Mouse (Mus musculus) heart, embryonic 11.5 days (tissue): ENCODE results near the gene Nin. TPM values are rescaled to one million over a fixed set of nuclear protein-coding genes. Genes with fewer than 3 reads are reported as not detected.

Experiments
- ATAC-seq: fragments of 200-750 bp; cut with Nextera tagmentation; replicated peaks from 2 replicates; pipeline ENCODE4 v1.8.0; 2017; ENCODE audit warnings: moderate library complexity; ENCODE audit not compliant: insufficient number of reproducible peaks, low FRiP score, low TSS enrichment
- H3K27ac ChIP-seq: fragments of 300-500 bp; sonication (generic); 2 replicates; pipeline ENCODE4 v1.5.1; 2014; ENCODE audit warnings: mild to moderate bottlenecking, low read depth, low read length
- H3K27me3 ChIP-seq: fragments of 300-500 bp; sonication (generic); 2 replicates; pipeline ENCODE4 v1.6.1; 2014; ENCODE audit warnings: mild to moderate bottlenecking, low read length, mixed read lengths; ENCODE audit not compliant: control insufficient read depth, insufficient read depth
- H3K36me3 ChIP-seq: fragments of 300-500 bp; sonication (generic); 2 replicates; pipeline ENCODE4 v1.6.1; 2014; ENCODE audit warnings: mild to moderate bottlenecking, low read length, moderate library complexity, mixed read lengths; ENCODE audit not compliant: control insufficient read depth, insufficient read depth
- H3K4me1 ChIP-seq: fragments of 300-500 bp; sonication (generic); 2 replicates; pipeline ENCODE4 v1.6.1; 2014; ENCODE audit warnings: low read length; ENCODE audit not compliant: control insufficient read depth, insufficient read depth
- H3K4me2 ChIP-seq: fragments of 300-500 bp; sonication (generic); 2 replicates; pipeline ENCODE4 v1.6.1; 2014; ENCODE audit warnings: mild to moderate bottlenecking, moderate library complexity
- H3K4me3 ChIP-seq: fragments of 300-500 bp; sonication (generic); 2 replicates; pipeline ENCODE4 v1.5.1; 2014; ENCODE audit warnings: low read depth, low read length
- H3K9ac ChIP-seq: fragments of 300-500 bp; sonication (generic); 2 replicates; pipeline ENCODE4 v1.6.1; 2014; ENCODE audit warnings: mild to moderate bottlenecking, low read depth, low read length, moderate library complexity
- H3K9me3 ChIP-seq: fragments of 300-500 bp; sonication (generic); replicated peaks from 2 replicates; pipeline ENCODE4 v1.6.1; 2016; ENCODE audit warnings: low read length; ENCODE audit not compliant: control insufficient read depth
- WGBS: fragments of 180-500 bp; shearing (Covaris S2); extraction: QIAGEN DNeasy Blood & Tissue Kit; methylation state at CpG from one replicate; pipeline ENCODE4 v1.1.7; 2014; ENCODE audit not compliant: insufficient replicate concordance; 5-methylcytosine and 5-hydroxymethylcytosine counted together
- polyA plus RNA-seq: library from polyadenylated mRNA; unstranded; fragments of >200 nt; fragmentation: Nextera tagmentation; extraction: Ambion mirVana; gene quantifications from 2 replicates; pipeline ENCODE4 v1.2.1, GENCODE M21; 2014

Nin gene
- polyA plus RNA-seq: 7.8 and 9.1 TPM in 2 replicates

- Histone ChIP-seq H3K27me3 (no peaks in the 10 kb centered on the region; the same call in 1 of the 2 replicates), H3K9me3 (no peaks in the 10 kb centered on the region), H3K36me3 (no peaks in the 10 kb centered on the region), H3K27ac (no peak within 1 kb of the TSS), H3K9ac (no peak within 1 kb of the TSS), H3K4me1 (peaks cover 9% of the 10 kb centered on the region; the same call in 1 of the 2 replicates), H3K4me3 (no peak within 1 kb of the TSS; the same call in 1 of the 2 replicates), H3K4me2 (no peak within 1 kb of the TSS)
- no peak for ATAC-seq
- WGBS: 62% methylated on average over 11 of the region's 11 CpGs
These were observed at the start of gene Nin for GRCm38 (mm10) chr12:70113351-70113750. TSS of gene Nin (minus strand) at chr12:70113717.

GRCm38 (mm10) chr12:70161057-70161456 lies 47.5 kb upstream of the Nin start:
- ATAC-seq: no peak
- H3K4me1 ChIP-seq: no peaks in the 10 kb centered on the region

GRCm38 (mm10) chr12:70157292-70158066 lies 44.0 kb upstream of the Nin start:
- no peaks in the 10 kb centered on the region for H3K27me3 ChIP-seq
- H3K4me3 ChIP-seq: no peak overlapping the region
- no peak overlapping the region for H3K27ac ChIP-seq
- H3K36me3 ChIP-seq: no peaks in the 10 kb centered on the region
- no peak overlapping the region for H3K9ac ChIP-seq
- H3K4me1 ChIP-seq: no peaks in the 10 kb centered on the region
- 55% methylated on average over 5 of the region's 5 CpGs for WGBS
- no peak for ATAC-seq
- no peak overlapping the region for H3K4me2 ChIP-seq
- no peaks in the 10 kb centered on the region for H3K9me3 ChIP-seq

More at GRCm38 (mm10) chr12:70161057-70161456, 47.5 kb upstream of the Nin start:
- Histone ChIP-seq H3K27me3 (no peaks in the 10 kb centered on the region), H3K9me3 (no peaks in the 10 kb centered on the region), H3K4me3 (no peak overlapping the region), H3K9ac (no peak overlapping the region), H3K27ac (no peak overlapping the region), H3K4me2 (no peak overlapping the region), H3K36me3 (no peaks in the 10 kb centered on the region)
- 75% methylated on average over 5 of the region's 5 CpGs for WGBS

- no peak for ATAC-seq
- Histone ChIP-seq H3K4me2 (no peak overlapping the region), H3K27me3 (no peaks in the 10 kb centered on the region), H3K4me1 (no peaks in the 10 kb centered on the region), H3K4me3 (no peak overlapping the region), H3K36me3 (no peaks in the 10 kb centered on the region), H3K9me3 (no peaks in the 10 kb centered on the region), H3K27ac (no peak overlapping the region), H3K9ac (no peak overlapping the region)
- WGBS: 66% methylated on average over 6 of the region's 6 CpGs
These were observed 42.7 kb upstream of the Nin start for GRCm38 (mm10) chr12:70156222-70156621.

GRCm38 (mm10) chr12:70153842-70154241 lies 40.3 kb upstream of the Nin start, which contains the start of gene Abhd12b:
TSS of gene Abhd12b (plus strand) at chr12:70154142.
- Histone ChIP-seq H3K36me3 (no peaks in the 10 kb centered on the region), H3K9ac (no peak within 1 kb of the TSS), H3K4me1 (no peaks in the 10 kb centered on the region; the same call in 1 of the 2 replicates), H3K27me3 (no peaks in the 10 kb centered on the region), H3K27ac (no peak within 1 kb of the TSS), H3K9me3 (no peaks in the 10 kb centered on the region), H3K4me2 (no peak within 1 kb of the TSS), H3K4me3 (no peak within 1 kb of the TSS)
- ATAC-seq: no peak
- WGBS: 41% methylated on average over 3 of the region's 3 CpGs

- H3K36me3 ChIP-seq: no peaks in the 10 kb centered on the region
- no peak for ATAC-seq
- WGBS: 9% methylated on average over 11 of the region's 11 CpGs
- H3K9ac ChIP-seq: 0 out of 2 replicates have a peak overlapping the region, but pooled peaks have one; percentile 5
- peak overlapping the region; percentile 67 for H3K4me2 ChIP-seq
- peaks cover 7% of the 10 kb centered on the region; the same call in 1 of the 2 replicates for H3K4me1 ChIP-seq
- no peaks in the 10 kb centered on the region for H3K27me3 ChIP-seq
- no peak overlapping the region for H3K27ac ChIP-seq
- peak overlapping the region; percentile 38 for H3K4me3 ChIP-seq
- no peaks in the 10 kb centered on the region for H3K9me3 ChIP-seq
These were observed 35.2 kb upstream of the Nin start for GRCm38 (mm10) chr12:70148631-70149265.

- H3K36me3 ChIP-seq: no peaks in the 10 kb centered on the region
- peak overlapping the region; percentile 38 for H3K4me3 ChIP-seq
- peaks cover 7% of the 10 kb centered on the region; the same call in 1 of the 2 replicates for H3K4me1 ChIP-seq
- no peak overlapping the region for H3K27ac ChIP-seq
- H3K4me2 ChIP-seq: peak overlapping the region; percentile 67
- H3K9me3 ChIP-seq: no peaks in the 10 kb centered on the region
- H3K9ac ChIP-seq: peak overlapping the region; percentile 61
- H3K27me3 ChIP-seq: no peaks in the 10 kb centered on the region
- no peak for ATAC-seq
- 6% methylated on average over 13 of the region's 13 CpGs for WGBS
These were observed 34.6 kb upstream of the Nin start for GRCm38 (mm10) chr12:70147986-70148630.

GRCm38 (mm10) chr12:70145586-70145985 lies 32.1 kb upstream of the Nin start:
- Histone ChIP-seq H3K36me3 (no peaks in the 10 kb centered on the region), H3K27me3 (no peaks in the 10 kb centered on the region), H3K27ac (no peak overlapping the region), H3K4me1 (peaks cover 7% of the 10 kb centered on the region; the same call in 1 of the 2 replicates), H3K9me3 (no peaks in the 10 kb centered on the region), H3K4me2 (no peak overlapping the region), H3K9ac (no peak overlapping the region), H3K4me3 (no peak overlapping the region)
- WGBS: 84% methylated on average over 6 of the region's 6 CpGs
- no peak for ATAC-seq
